Mouse (Mus musculus) liver, postnatal 0 days (tissue): Measurements from ENCODE around the gene Kirrel3.

Experiments
- CTCF ChIP-seq: sonication (generic); IDR thresholded peaks from 2 replicates; pipeline ENCODE4 v1.5.1; 2016; ENCODE audit warnings: antibody characterized with exemption, low read depth
- EP300 ChIP-seq: IDR thresholded peaks from 2 replicates; pipeline ENCODE4 v1.6.1; 2016; ENCODE audit warnings: antibody characterized with exemption, low read depth, mild to moderate bottlenecking

GRCm38 (mm10) chr9:34964172-34965040, 478.7 kb downstream of the Kirrel3 start:
- TF ChIP-seq EP300 = no peak
- no peak for TF ChIP-seq CTCF
